Comparison of ENCODE assay signal across 8 mouse cellular contexts in genomic region chr7:105810877-105811489, GRCm38 (mm10). TPM values are rescaled to one million over a fixed set of nuclear protein-coding genes. Genes with fewer than 3 reads are reported as not detected.
A peak's percentile ranks its signal among the peaks of the same experiment; 100 is the strongest.
DNase-seq lines count a peak whose midpoint lies in the region; ATAC-seq and TF ChIP-seq lines count a peak whose summit lies in the region.

Gene Mrpl17, minus strand, starts transcription at chr7:105811099.

- peak; percentile 91 for ATAC-seq in G1E (ENCODE audit: extremely low read depth, insufficient number of reproducible peaks, low FRiP score, poor library complexity, severe bottlenecking)
- ATAC-seq in forebrain, embryonic 16.5 days = peak; percentile 98
- ATAC-seq in lung, embryonic 14.5 days (ENCODE audit: insufficient read depth) = peak; percentile 97

- TF ChIP-seq POLR2A in olfactory bulb, adult 2 months (IDR thresholded peaks at IDR 0.05; ENCODE audit: insufficient read depth, low read depth, low read length) = peak; percentile 64
- peak; percentile 78 for TF ChIP-seq POLR2A in thymus, adult 2 months (IDR thresholded peaks at IDR 0.05; ENCODE audit: control insufficient read depth, extremely low read depth, insufficient read depth, low read length, poor library complexity)

- peak within 1 kb of the TSS; percentile 87 for H3K27ac ChIP-seq in forebrain, embryonic 16.5 days (ENCODE audit: low read length)
- H3K27ac ChIP-seq in layer of hippocampus, adult 2 months = peak within 1 kb of the TSS; percentile 93
- peak within 1 kb of the TSS; percentile 87 for H3K27ac ChIP-seq in lung, embryonic 14.5 days (ENCODE audit: low read depth)
- H3K27ac ChIP-seq in olfactory bulb, adult 2 months (ENCODE audit: insufficient read depth, low read depth, low read length) = peak within 1 kb of the TSS; percentile 74
- peak within 1 kb of the TSS; percentile 2; the same call in 1 of the 2 replicates for H3K27ac ChIP-seq in thymus, adult 2 months (ENCODE audit: control insufficient read depth, insufficient read depth, low read length)

- H3K4me2 ChIP-seq in forebrain, embryonic 16.5 days (ENCODE audit: low read length) = peak within 1 kb of the TSS; percentile 55
- peak within 1 kb of the TSS; percentile 85 for H3K4me2 ChIP-seq in lung, embryonic 14.5 days

- peak within 1 kb of the TSS; percentile 99 for H3K4me3 ChIP-seq in G1E (ENCODE audit: low read depth, low read length)
- H3K4me3 ChIP-seq in forebrain, embryonic 16.5 days (replicated peaks; ENCODE audit: low read length) = peak within 1 kb of the TSS; percentile 74
- H3K4me3 ChIP-seq in layer of hippocampus, adult 2 months = peak within 1 kb of the TSS; percentile 79
- H3K4me3 ChIP-seq in lung, embryonic 14.5 days (ENCODE audit: low read depth, low read length) = peak within 1 kb of the TSS; percentile 88
- H3K4me3 ChIP-seq in olfactory bulb, adult 2 months (ENCODE audit: insufficient read depth, low read depth, low read length) = peak within 1 kb of the TSS; percentile 82
- peak within 1 kb of the TSS; percentile 72 for H3K4me3 ChIP-seq in thymus, adult 2 months (ENCODE audit: control insufficient read depth, insufficient read depth, low read length)

- intact Hi-C loops in heart, postnatal 36 days (cut with DNase I) = loop anchor here (2.0 to 10.0 kb wide), 5 partner anchors 74 to 416 kb away; partner anchors contain the start of genes Arfip2, Cavin3, Gm45799 and Ilk

- H3K9ac ChIP-seq in forebrain, embryonic 16.5 days (replicated peaks; ENCODE audit: low read depth, low read length) = peak within 1 kb of the TSS; percentile 85
- H3K9ac ChIP-seq in lung, embryonic 14.5 days = peak within 1 kb of the TSS; percentile 95

- DNase-seq in G1E (ENCODE audit: low spot score) = peak; percentile 90
- peak; percentile 100 for DNase-seq in cerebellum, adult 18-20 months
- peak; percentile 99 to 100 for DNase-seq in heart, postnatal 36 days
- DNase-seq in layer of hippocampus, adult 2 months (ENCODE audit: low spot score in 2 of 2) = peak; percentile 100
- DNase-seq in lung, embryonic 14.5 days = peak; percentile 100
- DNase-seq in thymus, adult 2 months = peak; percentile 100

- peaks cover 30% of the 10 kb centered on the region for H3K36me3 ChIP-seq in G1E (replicated peaks)
- H3K36me3 ChIP-seq in forebrain, embryonic 16.5 days (ENCODE audit: control insufficient read depth, insufficient read depth) = peaks cover 8% of the 10 kb centered on the region; the same call in 1 of the 2 replicates
- H3K36me3 ChIP-seq in lung, embryonic 14.5 days (ENCODE audit: insufficient read depth) = peaks cover 23% of the 10 kb centered on the region
- 0 out of 2 replicates have a peak, but pooled peaks cover 5% of the 10 kb centered on the region for H3K36me3 ChIP-seq in thymus, adult 2 months (ENCODE audit: control insufficient read depth, insufficient read depth, low read length)

- 0 out of 2 replicates have a peak, but pooled peaks cover 4% of the 10 kb centered on the region for H3K9me3 ChIP-seq in G1E (replicated peaks)
- H3K9me3 ChIP-seq in forebrain, embryonic 16.5 days (ENCODE audit: control insufficient read depth, low read length) = no peaks in the 10 kb centered on the region
- H3K9me3 ChIP-seq in lung, embryonic 14.5 days (ENCODE audit: low read depth, low read length) = no peaks in the 10 kb centered on the region

- H3K27me3 ChIP-seq in G1E (ENCODE audit: insufficient read depth, low read length) = peaks cover 5% of the 10 kb centered on the region; the same call in 1 of the 2 replicates
- no peaks in the 10 kb centered on the region for H3K27me3 ChIP-seq in forebrain, embryonic 16.5 days (replicated peaks; ENCODE audit: control insufficient read depth, insufficient read depth, low read length)
- no peaks in the 10 kb centered on the region for H3K27me3 ChIP-seq in lung, embryonic 14.5 days (ENCODE audit: insufficient read depth, low read length)
- no peaks in the 10 kb centered on the region for H3K27me3 ChIP-seq in thymus, adult 2 months (ENCODE audit: control insufficient read depth, insufficient read depth, low read length)

- TF ChIP-seq CTCF in G1E (IDR thresholded peaks at IDR 0.05; ENCODE audit: low read depth, low read length) = peak; percentile 44; the same call in 1 of the 2 replicates
- peak; percentile 99 for TF ChIP-seq CTCF in layer of hippocampus, adult 2 months (conservative IDR thresholded peaks at IDR 0.05)
- peak; percentile 91 for TF ChIP-seq CTCF in lung, embryonic 14.5 days (IDR thresholded peaks at IDR 0.05; ENCODE audit: low read depth)
- TF ChIP-seq CTCF in olfactory bulb, adult 2 months (IDR thresholded peaks at IDR 0.05; ENCODE audit: insufficient read depth, low read depth, low read length) = peak; percentile 82
- peak; percentile 95 for TF ChIP-seq CTCF in thymus, adult 2 months (IDR thresholded peaks at IDR 0.05; ENCODE audit: borderline replicate concordance, control insufficient read depth, extremely low read depth, insufficient read depth, low read length, poor library complexity)

- WGBS in forebrain, embryonic 16.5 days = under 1% methylated on average over 50 of the region's 52 CpGs
- under 1% methylated on average over 52 of the region's 52 CpGs for WGBS in lung, embryonic 14.5 days
- under 1% methylated on average over 52 of the region's 52 CpGs for WGBS in olfactory bulb, adult 2 months
- WGBS in thymus, adult 2 months = under 1% methylated on average over 52 of the region's 52 CpGs

- peaks cover 28% of the 10 kb centered on the region for H3K4me1 ChIP-seq in G1E (ENCODE audit: insufficient read depth, low read depth, low read length)
- H3K4me1 ChIP-seq in forebrain, embryonic 16.5 days (replicated peaks; ENCODE audit: control insufficient read depth, insufficient read depth, low read length) = peaks cover 11% of the 10 kb centered on the region
- H3K4me1 ChIP-seq in lung, embryonic 14.5 days (ENCODE audit: insufficient read depth) = peaks cover 6% of the 10 kb centered on the region
- peaks cover 4% of the 10 kb centered on the region for H3K4me1 ChIP-seq in olfactory bulb, adult 2 months (ENCODE audit: control insufficient read depth, insufficient read depth, low read length)
- peaks cover 7% of the 10 kb centered on the region for H3K4me1 ChIP-seq in thymus, adult 2 months (replicated peaks; ENCODE audit: control insufficient read depth, insufficient read depth, low read length)

RNA-seq across cellular contexts. Expression of gene Mrpl17, which starts in this region (rescaled TPM):
- total RNA-seq in G1E (2014; fragmentation: Nextera tagmentation) (159 and 162 TPM in 2 replicates), G1E (2017) (50.3 and 58.4 TPM in 2 replicates)
- polyA plus RNA-seq in G1E (2012) = 111 and 125 TPM in 2 replicates
- polyA plus RNA-seq in forebrain, embryonic 16.5 days (2015; fragmentation: Nextera tagmentation; extraction: Ambion mirVana) = 178 and 190 TPM in 2 replicates
- 100 to 1,000 TPM; 115 to 117 TPM for total RNA-seq in heart, postnatal 36 days (2021)
- 100 to 1,000 TPM; 104 to 108 TPM for total RNA-seq in layer of hippocampus, adult 2 months (2021)
- polyA plus RNA-seq in lung, embryonic 14.5 days (2014; fragmentation: Nextera tagmentation; extraction: Ambion mirVana) = 384 and 388 TPM in 2 replicates
- polyA plus RNA-seq in olfactory bulb, adult 2 months (2012; ENCODE audit: insufficient read depth, insufficient read length, low replicate concordance, missing spikeins) = not detected in 2 replicates
- 140 and 157 TPM in 2 replicates for polyA plus RNA-seq in thymus, adult 2 months (2012; rRNA removed)

Comparison
In these comparisons a context has a peak if more than half of its experiments do, and no peak if none do; other contexts are left out.
1. Peak in every context shown above with its lines: DNase-seq, ATAC-seq, H3K4me3 ChIP-seq and H3K27ac ChIP-seq.
2. CTCF ChIP-seq: peak in every context shown above with its lines; median percentile 99 in layer of hippocampus, adult 2 months; 95 in thymus, adult 2 months; 91 in lung, embryonic 14.5 days; 82 in olfactory bulb, adult 2 months; 44 in G1E.
3. H3K27ac ChIP-seq: peak in every context shown above with its lines; median percentile 93 in layer of hippocampus, adult 2 months; 87 in forebrain, embryonic 16.5 days; 87 in lung, embryonic 14.5 days; 74 in olfactory bulb, adult 2 months; 2 in thymus, adult 2 months.